Mouse (Mus musculus): ENCODE measurements around the gene Tex52.

DNA sequence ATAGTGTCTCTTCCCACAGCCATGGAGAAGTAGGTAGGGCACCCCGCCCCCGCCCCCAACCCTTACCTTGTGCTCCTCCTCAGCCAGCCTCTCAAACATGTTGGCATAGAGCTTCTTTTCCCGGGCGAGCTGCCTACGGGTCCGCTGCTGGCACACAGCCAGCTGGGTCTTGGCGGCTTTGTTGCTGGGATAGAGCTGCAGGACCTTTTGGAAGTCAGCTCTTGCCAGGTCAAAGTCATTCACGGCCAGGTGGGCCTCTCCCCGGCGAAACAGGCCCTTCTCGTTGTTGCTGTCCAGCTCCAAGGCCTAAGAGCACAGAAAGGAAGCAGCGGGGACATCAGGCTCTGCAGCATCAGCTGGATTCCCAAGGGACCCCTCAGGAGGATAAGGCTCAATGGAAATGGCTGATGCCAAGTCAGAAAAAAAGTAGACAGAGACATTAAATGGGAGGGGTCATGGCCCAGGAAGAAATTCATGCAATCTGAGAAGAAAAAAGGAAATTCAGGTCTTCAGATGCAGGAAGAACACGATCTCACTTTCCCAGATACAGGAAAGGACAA, 57.2 kb downstream of the Tex52 start:
- TF ChIP-seq POLR2A (IDR thresholded peaks at IDR 0.05; ENCODE audit: low read depth, low read length) (no peak), CTCF (conservative IDR thresholded peaks at IDR 0.05 in 1 of 2, IDR thresholded peaks at IDR 0.05 in 1 of 2; ENCODE audit: low read depth in 2 of 2, low read length in 2 of 2) (no peak), MAX (IDR thresholded peaks at IDR 0.05; ENCODE audit: low read length) (no peak), EP300 (IDR thresholded peaks at IDR 0.05; ENCODE audit: low read length) (no peak), MXI1 (IDR thresholded peaks at IDR 0.05; ENCODE audit: low read depth, low read length) (no peak), ZMIZ1 (IDR thresholded peaks at IDR 0.05; ENCODE audit: low read depth, low read length) (no peak), MAZ (IDR thresholded peaks at IDR 0.05; ENCODE audit: low read depth, low read length) (no peak), CHD2 (IDR thresholded peaks at IDR 0.05; ENCODE audit: low read length) (no peak), NRF1 (IDR thresholded peaks at IDR 0.05; ENCODE audit: low read depth, low read length) (no peak), SIN3A (IDR thresholded peaks at IDR 0.05; ENCODE audit: low read length) (no peak), ELF1 (IDR thresholded peaks at IDR 0.05; ENCODE audit: low read depth, low read length) (no peak), CHD1 (IDR thresholded peaks at IDR 0.05; ENCODE audit: low read depth, low read length) (no peak), MAFK (IDR thresholded peaks at IDR 0.05; ENCODE audit: insufficient replicate concordance, low read length) (no peak)
